Mouse (Mus musculus) limb, embryonic 12.5 days (tissue): ENCODE results near the gene Coro2b. TPM values are rescaled to one million over a fixed set of nuclear protein-coding genes. Genes with fewer than 3 reads are reported as not detected.

ENCODE experiments used
- ATAC-seq: fragments of 200-750 bp; cut with Nextera tagmentation; 2 replicates; pipeline ENCODE4 v1.8.0; 2017; ENCODE audit warnings: low read depth, moderate TSS enrichment; ENCODE audit not compliant: insufficient number of reproducible peaks, insufficient read depth, low FRiP score, low TSS enrichment
- H3K27ac ChIP-seq: fragments of 300-500 bp; sonication (generic); 2 replicates; pipeline ENCODE4 v1.5.1; 2016; ENCODE audit warnings: mild to moderate bottlenecking, moderate library complexity
- H3K27me3 ChIP-seq: fragments of 300-500 bp; sonication (generic); 2 replicates; pipeline ENCODE4 v1.6.1; 2016; ENCODE audit warnings: mild to moderate bottlenecking, moderate library complexity
- H3K36me3 ChIP-seq: fragments of 300-500 bp; sonication (generic); 2 replicates; pipeline ENCODE4 v1.6.1; 2016; ENCODE audit warnings: mild to moderate bottlenecking, moderate library complexity
- H3K4me1 ChIP-seq: fragments of 300-500 bp; sonication (generic); replicated peaks from 2 replicates; pipeline ENCODE4 v1.6.1; 2016
- H3K4me2 ChIP-seq: fragments of 300-500 bp; sonication (generic); 2 replicates; pipeline ENCODE4 v1.6.1; 2016; ENCODE audit warnings: mild to moderate bottlenecking, moderate library complexity
- H3K4me3 ChIP-seq: fragments of 300-500 bp; sonication (generic); replicated peaks from 2 replicates; pipeline ENCODE4 v1.5.1; 2016; ENCODE audit warnings: mild to moderate bottlenecking
- H3K9ac ChIP-seq: fragments of 300-500 bp; sonication (generic); replicated peaks from 2 replicates; pipeline ENCODE4 v1.6.1; 2016; ENCODE audit warnings: mild to moderate bottlenecking, moderate library complexity
- H3K9me3 ChIP-seq: fragments of 300-500 bp; sonication (generic); 2 replicates; pipeline ENCODE4 v1.6.1; 2016; ENCODE audit warnings: mild to moderate bottlenecking, moderate library complexity
- WGBS: fragments of 180-500 bp; shearing (Covaris S2); methylation state at CpG from one replicate; pipeline ENCODE4 v1.1.7; 2016; 5-methylcytosine and 5-hydroxymethylcytosine counted together
- polyA plus RNA-seq: library from polyadenylated mRNA; unstranded; fragments of >200 nt; fragmentation: Nextera tagmentation; extraction: Ambion mirVana; gene quantifications from 2 replicates; pipeline ENCODE4 v1.2.1, GENCODE M21; 2016

Coro2b gene
- polyA plus RNA-seq, 1 experiment from 2014 or later, result 8.0 TPM

DNA sequence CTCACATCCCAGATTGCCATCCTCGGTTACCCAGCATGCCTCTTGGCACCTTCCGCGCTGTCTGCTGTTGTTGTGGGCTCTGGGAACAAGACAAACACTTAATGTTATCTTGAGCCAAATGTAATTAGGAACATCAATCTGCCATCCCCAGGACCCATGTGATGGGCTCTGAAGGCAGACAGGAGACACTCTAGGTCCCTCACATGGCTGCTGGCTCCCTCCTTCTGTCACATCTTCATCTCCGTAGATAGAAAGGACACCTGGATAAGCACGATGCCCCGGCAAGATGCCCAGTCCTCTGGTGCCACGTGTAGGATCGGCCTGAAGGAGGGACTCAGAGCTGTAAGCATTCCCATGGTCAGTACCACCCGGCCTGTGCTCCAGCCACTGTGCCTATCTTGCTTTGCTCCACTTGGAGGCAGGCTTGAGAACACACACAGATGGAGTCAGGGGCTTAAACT lies 2.4 kb upstream of the Coro2b start:
- H3K27ac ChIP-seq, result no peak overlapping the region
- H3K27me3 ChIP-seq, result peaks cover 43% of the 10 kb centered on the region
- no peaks in the 10 kb centered on the region for H3K9me3 ChIP-seq
- no peak overlapping the region for H3K4me3 ChIP-seq
- H3K4me2 ChIP-seq, result no peak overlapping the region
- no peaks in the 10 kb centered on the region for H3K36me3 ChIP-seq
- 83% methylated on average over 9 of the region's 9 CpGs for WGBS
- H3K9ac ChIP-seq, result no peak overlapping the region
- ATAC-seq, result no peak
- peaks cover 23% of the 10 kb centered on the region for H3K4me1 ChIP-seq

DNA sequence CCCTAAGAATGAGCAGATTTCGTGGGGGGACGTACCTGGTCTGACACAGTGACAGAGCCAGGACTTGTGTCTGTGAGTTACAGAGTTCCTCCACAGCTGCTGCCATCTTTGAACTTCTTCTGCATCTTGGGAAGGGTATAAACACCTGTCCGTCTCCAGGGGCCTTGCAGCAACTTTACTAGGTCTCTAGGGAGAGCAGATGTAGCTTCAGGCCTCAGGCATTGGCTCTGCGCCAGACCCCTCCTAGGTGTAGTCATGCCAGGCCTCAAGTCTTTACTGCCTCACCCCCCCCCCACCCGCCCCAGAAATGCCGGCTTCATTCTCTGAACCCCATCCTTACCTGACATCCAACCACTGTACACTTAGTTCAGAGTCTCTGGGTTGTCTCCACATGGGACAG lies 1.1 kb upstream of the Coro2b start:
- Histone ChIP-seq H3K9me3 (no peaks in the 10 kb centered on the region), H3K27me3 (peaks cover 42% of the 10 kb centered on the region), H3K36me3 (no peaks in the 10 kb centered on the region), H3K4me1 (peaks cover 23% of the 10 kb centered on the region), H3K27ac (no peak overlapping the region), H3K4me3 (no peak overlapping the region), H3K4me2 (no peak overlapping the region), H3K9ac (no peak overlapping the region)
- WGBS, result 70% methylated on average over 6 of the region's 6 CpGs
- ATAC-seq, result no peak

DNA sequence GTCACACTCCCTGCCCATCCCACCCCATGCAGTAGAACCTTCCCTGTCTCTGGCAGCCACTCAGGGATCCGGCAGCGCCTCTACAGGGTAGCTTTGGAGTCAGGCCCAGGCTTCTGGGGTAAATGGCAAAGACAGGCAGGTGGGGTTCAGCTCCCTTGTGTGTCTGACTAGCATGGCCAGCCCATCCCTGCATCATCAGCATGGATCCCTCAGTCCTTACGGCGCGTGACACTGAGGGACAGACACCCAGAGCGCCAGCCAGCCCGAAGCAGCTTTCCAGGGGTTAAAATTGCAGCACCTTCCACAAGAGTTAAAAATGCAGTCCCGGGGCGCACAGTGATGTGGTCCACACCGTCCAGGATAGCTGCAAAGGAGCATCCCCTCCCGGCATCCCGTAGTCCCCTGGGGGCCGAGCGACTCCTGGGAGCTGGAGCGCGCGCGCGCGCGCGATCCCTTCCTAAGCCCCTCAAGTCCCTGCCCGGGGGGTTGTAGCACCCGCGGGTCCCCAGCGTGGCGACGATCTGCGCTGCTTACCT lies 657 bp downstream of the Coro2b start:
- no peaks in the 10 kb centered on the region for H3K9me3 ChIP-seq
- peak overlapping the region; percentile 94 for H3K4me2 ChIP-seq
- no peaks in the 10 kb centered on the region for H3K36me3 ChIP-seq
- H3K27me3 ChIP-seq, result peaks cover 44% of the 10 kb centered on the region
- H3K4me3 ChIP-seq, result peak overlapping the region; percentile 68
- 2% methylated on average over 29 of the region's 29 CpGs for WGBS
- H3K9ac ChIP-seq, result peak overlapping the region; percentile 81
- peaks cover 30% of the 10 kb centered on the region for H3K4me1 ChIP-seq
- peak; percentile 45; the same call in 1 of the 2 replicates for ATAC-seq
- no peak overlapping the region for H3K27ac ChIP-seq

DNA sequence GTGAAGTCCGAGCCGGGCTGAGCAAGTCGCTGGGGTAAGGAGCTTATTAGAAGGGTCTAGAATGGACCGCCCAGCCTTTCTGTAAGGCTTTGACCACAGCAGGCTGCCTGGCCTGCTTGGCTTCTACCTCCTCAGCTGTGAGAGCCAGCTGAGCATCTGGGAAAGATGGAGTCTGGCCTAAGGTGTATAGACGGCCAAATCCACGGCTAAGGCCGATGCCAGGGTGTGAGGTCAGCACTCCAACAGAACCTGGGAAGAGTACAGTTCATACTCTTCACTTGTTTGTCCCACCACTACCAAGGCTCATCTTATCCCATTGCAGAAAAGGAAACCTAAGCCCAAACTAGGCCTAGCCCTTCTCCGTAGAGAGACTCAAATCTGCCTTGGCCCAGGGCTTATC lies 1.3 kb downstream of the Coro2b start:
- Histone ChIP-seq H3K4me2 (peak overlapping the region; percentile 94), H3K4me3 (peak overlapping the region; percentile 68; the same call in 1 of the 2 replicates), H3K9me3 (no peaks in the 10 kb centered on the region), H3K27ac (no peak overlapping the region), H3K9ac (no peak overlapping the region), H3K27me3 (peaks cover 44% of the 10 kb centered on the region), H3K4me1 (peaks cover 24% of the 10 kb centered on the region), H3K36me3 (no peaks in the 10 kb centered on the region)
- no peak for ATAC-seq
- WGBS, result 84% methylated on average over 8 of the region's 8 CpGs

DNA sequence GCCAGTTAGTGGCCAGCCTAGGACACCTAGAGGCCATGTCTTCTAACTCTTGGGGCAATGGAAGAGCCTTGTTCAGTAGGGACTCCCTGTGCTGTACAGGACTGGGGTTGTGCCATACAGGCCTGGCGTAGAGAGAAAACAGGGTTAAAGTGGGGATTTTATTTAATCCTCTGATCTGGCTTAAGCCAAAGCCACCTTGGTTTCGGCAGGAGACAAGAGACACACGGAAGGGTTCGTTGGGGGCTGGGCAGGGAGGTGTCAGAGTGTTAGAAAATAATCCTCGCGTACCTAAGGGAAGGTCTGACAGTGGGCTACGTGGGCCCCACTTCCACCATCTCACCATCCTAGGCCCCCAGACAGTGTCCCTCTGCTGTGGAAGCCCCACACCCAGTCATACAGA lies 2.2 kb downstream of the Coro2b start:
- no peak for ATAC-seq
- no peaks in the 10 kb centered on the region for H3K36me3 ChIP-seq
- H3K4me3 ChIP-seq, result no peak overlapping the region
- no peak overlapping the region for H3K4me2 ChIP-seq
- H3K27ac ChIP-seq, result no peak overlapping the region
- no peaks in the 10 kb centered on the region for H3K9me3 ChIP-seq
- peaks cover 30% of the 10 kb centered on the region for H3K4me1 ChIP-seq
- no peak overlapping the region for H3K9ac ChIP-seq
- 86% methylated on average over 7 of the region's 7 CpGs for WGBS
- H3K27me3 ChIP-seq, result peaks cover 44% of the 10 kb centered on the region

DNA sequence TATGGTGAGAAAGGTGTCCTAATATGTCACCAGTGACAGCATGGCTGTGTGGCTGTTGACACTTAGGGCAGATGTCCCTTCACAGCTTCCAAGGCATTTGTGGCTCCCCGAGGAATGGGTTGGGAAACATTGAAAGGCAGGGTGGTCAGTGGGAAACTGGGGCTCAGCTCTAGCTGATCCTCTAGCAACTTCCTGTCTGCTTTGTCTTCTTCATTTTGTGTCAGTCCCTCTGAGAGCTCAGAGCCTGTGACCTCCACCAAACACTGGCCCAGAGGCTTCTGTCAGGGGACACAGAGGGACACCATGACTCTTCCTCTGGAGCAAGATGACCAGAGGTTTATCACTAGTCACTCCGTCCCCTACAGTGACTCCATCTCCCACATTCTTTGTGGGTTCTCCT lies 2.7 kb downstream of the Coro2b start:
- Histone ChIP-seq H3K4me1 (peaks cover 30% of the 10 kb centered on the region), H3K36me3 (no peaks in the 10 kb centered on the region), H3K27me3 (peaks cover 44% of the 10 kb centered on the region), H3K9ac (no peak overlapping the region), H3K27ac (no peak overlapping the region), H3K4me2 (no peak overlapping the region), H3K4me3 (no peak overlapping the region), H3K9me3 (no peaks in the 10 kb centered on the region)
- ATAC-seq, result no peak
- 89% methylated on average over 2 of the region's 2 CpGs for WGBS

DNA sequence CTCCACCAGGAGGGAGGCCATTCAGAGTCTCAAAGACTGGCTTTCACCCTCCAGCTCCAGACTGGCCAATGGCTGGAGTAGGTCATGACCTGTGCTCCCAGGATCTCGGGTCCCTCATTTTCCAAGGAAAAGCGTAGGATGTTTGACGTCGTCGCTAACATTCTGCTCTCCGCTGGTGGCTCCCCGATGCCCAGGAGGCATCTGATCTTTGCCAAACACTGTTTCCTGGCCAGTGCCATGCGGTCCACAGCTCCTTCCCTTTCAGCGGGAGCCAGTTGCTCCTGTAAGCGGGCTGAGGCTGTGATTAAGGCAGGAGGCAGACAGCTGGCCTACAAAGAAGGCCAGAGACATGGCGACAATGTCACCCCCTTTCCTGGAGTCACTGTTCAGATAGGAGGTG lies 4.0 kb downstream of the Coro2b start:
- no peaks in the 10 kb centered on the region for H3K9me3 ChIP-seq
- no peak overlapping the region for H3K4me3 ChIP-seq
- no peaks in the 10 kb centered on the region for H3K36me3 ChIP-seq
- H3K4me2 ChIP-seq, result no peak overlapping the region
- H3K4me1 ChIP-seq, result peaks cover 27% of the 10 kb centered on the region
- WGBS, result 74% methylated on average over 11 of the region's 11 CpGs
- no peak overlapping the region for H3K9ac ChIP-seq
- peaks cover 36% of the 10 kb centered on the region for H3K27me3 ChIP-seq
- no peak overlapping the region for H3K27ac ChIP-seq
- no peak for ATAC-seq

DNA sequence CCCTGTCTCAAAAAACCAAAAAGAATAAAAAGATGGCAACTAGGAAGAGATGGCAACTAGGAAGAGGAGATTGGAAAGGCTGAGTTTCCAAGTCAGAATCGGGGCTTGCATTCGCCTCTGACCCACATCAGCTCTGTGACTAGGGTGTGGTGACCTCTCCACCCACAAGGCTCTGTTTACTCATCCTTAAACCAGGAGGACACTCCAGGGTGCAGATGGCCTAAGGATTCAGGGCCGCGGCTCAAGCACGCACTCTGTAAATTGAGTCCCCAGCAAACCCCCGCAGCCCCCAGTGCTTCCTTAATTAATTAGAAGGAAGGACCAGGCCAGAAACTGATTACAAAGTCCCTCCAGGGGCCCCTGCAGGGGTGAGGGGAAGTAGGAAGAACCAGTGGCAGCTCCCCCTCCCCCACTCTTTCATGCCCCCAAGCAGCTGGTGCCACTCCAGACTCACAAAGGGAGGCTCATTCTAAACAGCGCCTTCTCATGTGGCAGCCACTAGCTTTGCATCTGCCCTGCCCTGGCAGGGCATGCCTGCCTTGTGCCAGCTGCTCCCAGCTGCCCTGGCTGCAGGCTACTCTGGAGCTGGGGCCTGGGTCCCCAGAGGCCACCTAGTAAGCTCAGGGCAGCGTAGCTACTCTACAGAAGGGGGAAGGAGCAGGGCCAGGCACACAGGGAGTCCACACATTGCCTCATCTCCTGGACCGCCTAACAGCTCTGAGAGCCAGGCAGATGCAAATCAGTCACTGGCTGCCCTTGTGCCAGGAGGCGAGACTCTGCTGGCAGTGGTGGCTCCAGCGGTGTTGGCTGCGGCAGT lies 5.2 kb downstream of the Coro2b start:
- peaks cover 24% of the 10 kb centered on the region for H3K27me3 ChIP-seq
- H3K9me3 ChIP-seq, result no peaks in the 10 kb centered on the region
- peaks cover 28% of the 10 kb centered on the region for H3K4me1 ChIP-seq
- 29% methylated on average over 12 of the region's 12 CpGs for WGBS
- no peaks in the 10 kb centered on the region for H3K36me3 ChIP-seq
- H3K4me3 ChIP-seq, result no peak overlapping the region
- H3K4me2 ChIP-seq, result peak overlapping the region; percentile 23; the same call in 1 of the 2 replicates
- ATAC-seq, result no peak
- peak overlapping the region; percentile 44; the same call in 1 of the 2 replicates for H3K9ac ChIP-seq
- peak overlapping the region; percentile 70 for H3K27ac ChIP-seq

DNA sequence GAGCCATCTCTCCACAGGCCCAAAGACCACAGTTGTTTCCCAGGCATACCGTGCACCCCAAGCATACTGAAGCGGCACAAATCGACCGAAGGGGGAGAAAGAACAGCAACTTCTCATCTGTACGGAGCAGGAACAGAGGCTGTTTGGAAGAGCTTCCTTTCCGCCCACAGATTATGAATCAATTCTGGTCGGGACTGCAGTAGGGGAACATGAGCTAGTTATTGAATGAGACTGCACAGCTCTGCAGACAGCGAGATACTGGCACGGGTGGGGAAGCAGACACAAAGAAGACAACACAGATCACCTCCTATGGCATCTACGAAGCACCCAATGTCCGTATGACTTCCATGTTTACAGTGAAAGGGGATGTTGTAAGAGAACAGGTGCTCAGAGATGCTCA lies 8.3 kb downstream of the Coro2b start:
- Histone ChIP-seq H3K4me1 (peaks cover 31% of the 10 kb centered on the region), H3K9me3 (no peaks in the 10 kb centered on the region), H3K36me3 (no peaks in the 10 kb centered on the region), H3K27ac (no peak overlapping the region), H3K27me3 (peaks cover 9% of the 10 kb centered on the region), H3K9ac (no peak overlapping the region), H3K4me3 (no peak overlapping the region), H3K4me2 (no peak overlapping the region)
- 89% methylated on average over 11 of the region's 11 CpGs for WGBS
- ATAC-seq, result no peak

DNA sequence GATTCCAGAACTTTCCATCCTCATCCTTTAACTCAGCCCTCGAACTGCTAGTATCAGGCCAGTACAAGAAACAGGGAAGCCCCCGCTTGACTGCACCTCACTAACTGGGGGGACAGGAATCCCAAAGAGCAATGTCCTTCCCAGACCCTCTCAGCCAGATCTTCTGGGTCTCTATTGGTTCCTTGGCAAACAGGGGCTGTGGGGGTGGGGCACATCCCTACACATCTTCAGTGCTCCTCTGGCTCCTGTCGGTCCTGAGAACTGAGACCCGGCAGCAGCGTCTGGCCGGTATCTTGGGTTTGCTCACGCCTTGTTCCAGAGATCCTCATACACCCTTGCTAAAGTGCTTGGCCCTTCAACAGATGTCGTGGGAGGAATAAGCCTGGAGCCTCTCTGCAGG lies 10.0 kb downstream of the Coro2b start:
- ATAC-seq, result no peak
- Histone ChIP-seq H3K9ac (no peak overlapping the region), H3K4me3 (no peak overlapping the region), H3K27ac (no peak overlapping the region), H3K4me2 (no peak overlapping the region), H3K27me3 (peaks cover 17% of the 10 kb centered on the region), H3K4me1 (peaks cover 39% of the 10 kb centered on the region), H3K36me3 (no peaks in the 10 kb centered on the region), H3K9me3 (no peaks in the 10 kb centered on the region)
- WGBS, result 83% methylated on average over 8 of the region's 8 CpGs

DNA sequence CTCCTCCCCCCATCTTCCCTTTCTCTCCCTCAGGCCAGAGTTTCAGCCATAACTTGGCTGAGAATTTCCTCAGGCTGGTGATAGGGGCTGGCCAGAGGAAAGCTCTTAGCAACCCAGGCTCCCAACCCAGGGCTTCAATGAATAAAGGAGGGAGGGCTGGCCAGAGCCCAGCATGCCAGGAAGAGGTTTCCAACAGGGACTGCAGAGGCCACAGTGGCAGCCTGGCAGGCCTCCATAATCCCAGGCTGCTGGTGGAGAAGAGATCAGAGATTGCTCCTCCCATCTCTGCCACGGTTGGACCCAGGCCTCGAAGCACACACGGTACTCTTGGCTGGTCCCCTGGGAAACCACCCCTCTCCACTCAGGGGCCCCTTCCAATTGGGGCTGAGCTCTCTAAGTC lies 10.4 kb downstream of the Coro2b start:
- H3K4me3 ChIP-seq, result no peak overlapping the region
- peaks cover 21% of the 10 kb centered on the region for H3K27me3 ChIP-seq
- no peaks in the 10 kb centered on the region for H3K9me3 ChIP-seq
- ATAC-seq, result no peak
- H3K36me3 ChIP-seq, result no peaks in the 10 kb centered on the region
- no peak overlapping the region for H3K9ac ChIP-seq
- H3K4me2 ChIP-seq, result no peak overlapping the region
- peaks cover 39% of the 10 kb centered on the region for H3K4me1 ChIP-seq
- WGBS, result 16% methylated on average over 3 of the region's 3 CpGs
- H3K27ac ChIP-seq, result no peak overlapping the region
